Mouse (Mus musculus): ENCODE measurements around the gene Plod3. TPM values are rescaled to one million over a fixed set of nuclear protein-coding genes. Genes with fewer than 3 reads are reported as not detected.

The Plod3 gene
- polyA plus RNA-seq, 1 experiment from 2014 or later = 38.3 TPM

- no peaks in the 10 kb centered on the region for H3K9me3 ChIP-seq (ENCODE audit: low read length)
- no peak overlapping the region for H3K9ac ChIP-seq (replicated peaks; ENCODE audit: low read depth)
- H3K4me2 ChIP-seq (replicated peaks; ENCODE audit: low read depth, low read length) = peak overlapping the region; percentile 94
- H3K27me3 ChIP-seq (replicated peaks; ENCODE audit: insufficient read depth, low read length) = no peaks in the 10 kb centered on the region
- H3K27ac ChIP-seq (ENCODE audit: low read length) = no peak overlapping the region
- peaks cover 11% of the 10 kb centered on the region for H3K4me1 ChIP-seq (ENCODE audit: insufficient read depth, low read depth, low read length)
- WGBS = 29% methylated on average over 7 of the region's 7 CpGs
- ATAC-seq (no peak), DNase-seq (ENCODE audit: low spot score) (peak; percentile 52)
- no peak for TF ChIP-seq EP300 (IDR thresholded peaks at IDR 0.05)
- TF ChIP-seq CTCF (IDR thresholded peaks at IDR 0.05) = no peak
- peak overlapping the region; percentile 81; the same call in 1 of the 2 replicates for H3K4me3 ChIP-seq (ENCODE audit: low read depth, low read length)
- H3K36me3 ChIP-seq (ENCODE audit: insufficient read depth, low read length) = peaks cover 21% of the 10 kb centered on the region
These were observed 1.6 kb downstream of the Plod3 start for GRCm38 (mm10) chr5:136988420-136988819.

GRCm38 (mm10) chr5:136989801-136990200 is 3.0 kb downstream of the Plod3 start:
- no peak for DNase-seq (ENCODE audit: low spot score)
- Histone ChIP-seq H3K4me2 (replicated peaks; ENCODE audit: low read depth, low read length) (no peak overlapping the region), H3K27me3 (replicated peaks; ENCODE audit: insufficient read depth, low read length) (no peaks in the 10 kb centered on the region), H3K4me3 (ENCODE audit: low read depth, low read length) (no peak overlapping the region), H3K4me1 (ENCODE audit: insufficient read depth, low read depth, low read length) (peaks cover 11% of the 10 kb centered on the region), H3K27ac (ENCODE audit: low read length) (no peak overlapping the region), H3K9me3 (ENCODE audit: low read length) (no peaks in the 10 kb centered on the region), H3K36me3 (ENCODE audit: insufficient read depth, low read length) (peaks cover 21% of the 10 kb centered on the region), H3K9ac (replicated peaks; ENCODE audit: low read depth) (no peak overlapping the region)
- ATAC-seq = no peak
- TF ChIP-seq EP300 (IDR thresholded peaks at IDR 0.05) (no peak), CTCF (IDR thresholded peaks at IDR 0.05) (no peak)
- 96% methylated on average over 6 of the region's 6 CpGs for WGBS

GRCm38 (mm10) chr5:136999449-136999848 is 12.6 kb downstream of the Plod3 start:
- Histone ChIP-seq H3K27ac (ENCODE audit: low read length) (no peak overlapping the region), H3K4me3 (ENCODE audit: low read depth, low read length) (no peak overlapping the region), H3K4me2 (replicated peaks; ENCODE audit: low read depth, low read length) (no peak overlapping the region), H3K27me3 (replicated peaks; ENCODE audit: insufficient read depth, low read length) (no peaks in the 10 kb centered on the region), H3K9ac (replicated peaks; ENCODE audit: low read depth) (no peak overlapping the region), H3K4me1 (ENCODE audit: insufficient read depth, low read depth, low read length) (no peaks in the 10 kb centered on the region), H3K36me3 (ENCODE audit: insufficient read depth, low read length) (0 out of 2 replicates have a peak, but pooled peaks cover 6% of the 10 kb centered on the region), H3K9me3 (ENCODE audit: low read length) (no peaks in the 10 kb centered on the region)
- ATAC-seq (no peak), DNase-seq (ENCODE audit: low spot score) (no peak)
- WGBS = 64% methylated on average over 4 of the region's 5 CpGs
- TF ChIP-seq CTCF (IDR thresholded peaks at IDR 0.05) (no peak), EP300 (IDR thresholded peaks at IDR 0.05) (no peak)

- Histone ChIP-seq H3K4me3 (ENCODE audit: low read depth, low read length) (no peak overlapping the region), H3K4me1 (ENCODE audit: insufficient read depth, low read depth, low read length) (no peaks in the 10 kb centered on the region), H3K36me3 (ENCODE audit: insufficient read depth, low read length) (0 out of 2 replicates have a peak, but pooled peaks cover 1% of the 10 kb centered on the region), H3K9me3 (ENCODE audit: low read length) (no peaks in the 10 kb centered on the region), H3K4me2 (replicated peaks; ENCODE audit: low read depth, low read length) (no peak overlapping the region), H3K27me3 (replicated peaks; ENCODE audit: insufficient read depth, low read length) (no peaks in the 10 kb centered on the region), H3K9ac (replicated peaks; ENCODE audit: low read depth) (no peak overlapping the region), H3K27ac (ENCODE audit: low read length) (no peak overlapping the region)
- DNase-seq (ENCODE audit: low spot score) (no peak), ATAC-seq (no peak)
- TF ChIP-seq CTCF (IDR thresholded peaks at IDR 0.05) = no peak
- TF ChIP-seq EP300 (IDR thresholded peaks at IDR 0.05) = no peak
- 79% methylated on average over 2 of the region's 2 CpGs for WGBS
These were observed 13.8 kb downstream of the Plod3 start for GRCm38 (mm10) chr5:137000612-137001011.

- H3K4me2 ChIP-seq (replicated peaks; ENCODE audit: low read depth, low read length) = no peak overlapping the region
- WGBS = 30% methylated on average over 8 of the region's 8 CpGs
- no peak for ATAC-seq
- no peak for DNase-seq (ENCODE audit: low spot score)
- no peaks in the 10 kb centered on the region for H3K4me1 ChIP-seq (ENCODE audit: insufficient read depth, low read depth, low read length)
- H3K9me3 ChIP-seq (ENCODE audit: low read length) = no peaks in the 10 kb centered on the region
- H3K27me3 ChIP-seq (replicated peaks; ENCODE audit: insufficient read depth, low read length) = no peaks in the 10 kb centered on the region
- H3K36me3 ChIP-seq (ENCODE audit: insufficient read depth, low read length) = no peaks in the 10 kb centered on the region
- no peak overlapping the region for H3K9ac ChIP-seq (replicated peaks; ENCODE audit: low read depth)
- H3K27ac ChIP-seq (ENCODE audit: low read length) = no peak overlapping the region
- TF ChIP-seq CTCF (IDR thresholded peaks at IDR 0.05) (no peak), EP300 (IDR thresholded peaks at IDR 0.05) (no peak)
- no peak overlapping the region for H3K4me3 ChIP-seq (ENCODE audit: low read depth, low read length)
These were observed 20.5 kb downstream of the Plod3 start for GRCm38 (mm10) chr5:137007276-137007675.

GRCm38 (mm10) chr5:137009988-137010387 is 23.2 kb downstream of the Plod3 start:
- no peak overlapping the region for H3K27ac ChIP-seq (ENCODE audit: low read length)
- no peaks in the 10 kb centered on the region for H3K36me3 ChIP-seq (ENCODE audit: insufficient read depth, low read length)
- ATAC-seq (no peak), DNase-seq (ENCODE audit: low spot score) (peak; percentile 65)
- no peaks in the 10 kb centered on the region for H3K27me3 ChIP-seq (replicated peaks; ENCODE audit: insufficient read depth, low read length)
- no peak overlapping the region for H3K4me2 ChIP-seq (replicated peaks; ENCODE audit: low read depth, low read length)
- H3K9ac ChIP-seq (replicated peaks; ENCODE audit: low read depth) = no peak overlapping the region
- no peaks in the 10 kb centered on the region for H3K9me3 ChIP-seq (ENCODE audit: low read length)
- no peak overlapping the region for H3K4me3 ChIP-seq (ENCODE audit: low read depth, low read length)
- 21% methylated on average over 3 of the region's 3 CpGs for WGBS
- H3K4me1 ChIP-seq (ENCODE audit: insufficient read depth, low read depth, low read length) = no peaks in the 10 kb centered on the region
- TF ChIP-seq CTCF (IDR thresholded peaks at IDR 0.05) (peak; percentile 73), EP300 (IDR thresholded peaks at IDR 0.05) (no peak)

GRCm38 (mm10) chr5:137012401-137012950 is 25.7 kb downstream of the Plod3 start:
- no peaks in the 10 kb centered on the region for H3K27me3 ChIP-seq (replicated peaks; ENCODE audit: insufficient read depth, low read length)
- H3K36me3 ChIP-seq (ENCODE audit: insufficient read depth, low read length) = no peaks in the 10 kb centered on the region
- no peak for TF ChIP-seq CTCF (IDR thresholded peaks at IDR 0.05)
- TF ChIP-seq EP300 (IDR thresholded peaks at IDR 0.05) = no peak
- H3K4me1 ChIP-seq (ENCODE audit: insufficient read depth, low read depth, low read length) = no peaks in the 10 kb centered on the region
- 66% methylated on average over 15 of the region's 15 CpGs for WGBS
- H3K9me3 ChIP-seq (ENCODE audit: low read length) = no peaks in the 10 kb centered on the region
- no peak overlapping the region for H3K4me3 ChIP-seq (ENCODE audit: low read depth, low read length)
- DNase-seq (ENCODE audit: low spot score) (no peak), ATAC-seq (no peak)
- no peak overlapping the region for H3K27ac ChIP-seq (ENCODE audit: low read length)
- no peak overlapping the region for H3K4me2 ChIP-seq (replicated peaks; ENCODE audit: low read depth, low read length)
- no peak overlapping the region for H3K9ac ChIP-seq (replicated peaks; ENCODE audit: low read depth)

Data from lung, postnatal 0 days (tissue).